Mouse (Mus musculus) layer of hippocampus, adult 6 months (tissue): ENCODE data around the gene Ugcg. TPM values are rescaled to one million over a fixed set of nuclear protein-coding genes. Genes with fewer than 3 reads are reported as not detected.

ENCODE experiments used
- long read RNA-seq, 2 experiments: library from polyadenylated mRNA; unstranded; transcript quantifications; one replicate each; pipeline ENCODE4 v2.0.0; 2019 to 2020
- polyA plus RNA-seq: library from polyadenylated mRNA; unstranded; fragments of <200 nt; fragmentation: Nextera tagmentation; gene quantifications from 2 replicates; pipeline ENCODE4 v1.2.3, GENCODE M21; 2021

Gene Ugcg
- polyA plus RNA-seq: 4.7 and 5.3 TPM in 2 replicates
- long read RNA-seq, experiment 1, full-length matches to known transcripts: 1 of 16 reads
- long read RNA-seq, experiment 1, partial matches to known transcripts: 0 of 16 reads
- long read RNA-seq, experiment 1, other reads (novel, unspliced or antisense): 15 of 16 reads
- long read RNA-seq, experiment 2, partial matches to known transcripts: 0 of 8 reads
- long read RNA-seq, experiment 2, other reads (novel, unspliced or antisense): 8 of 8 reads

DNA sequence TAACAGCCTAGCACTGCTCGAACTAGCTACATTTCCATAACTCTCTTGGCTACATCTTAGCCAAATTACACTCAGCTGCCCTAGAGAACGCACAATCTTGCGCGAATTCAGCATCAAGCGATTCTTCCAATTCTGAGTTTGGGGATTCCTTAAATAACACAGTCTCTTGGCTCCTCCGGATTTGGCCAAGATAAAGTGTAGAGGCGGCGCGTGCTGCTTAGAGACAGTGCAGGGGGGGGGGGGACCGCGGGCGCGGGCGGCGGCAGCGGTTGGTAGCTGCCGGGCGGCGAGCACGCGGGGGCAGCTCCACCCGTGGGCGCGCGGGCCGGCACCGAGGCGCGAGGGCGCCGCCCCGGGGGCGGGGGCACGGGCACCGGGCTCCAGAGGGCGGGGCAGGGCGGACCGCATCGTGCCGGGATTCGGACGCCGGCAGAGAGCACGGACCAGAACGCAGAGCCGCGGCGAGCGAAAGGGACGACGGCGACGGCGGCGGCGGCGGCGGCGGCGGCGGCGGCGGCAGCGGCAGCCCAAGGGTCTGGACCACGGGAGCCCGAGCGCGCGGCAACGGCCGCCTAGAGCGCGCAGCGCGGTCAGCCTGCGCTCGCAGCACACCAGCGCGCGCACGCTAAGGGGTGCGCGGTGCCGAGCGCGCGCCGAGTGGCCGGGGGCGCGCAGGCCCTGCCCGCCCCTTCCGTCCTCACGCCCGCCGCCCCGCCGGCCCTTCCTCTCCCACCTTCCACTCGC is at the start of gene Ugcg:
Gene Ugcg, plus strand, starts transcription at position 456 of the 744 bp plus-strand sequence.

Other genes with a start within 250 kb of the Ugcg start
- gene Zkscan16, start 245.6 kb upstream of the Ugcg start, polyA plus RNA-seq: 5.1 and 8.6 TPM in 2 replicates
- 2.3 and 2.8 TPM in 2 replicates for gene Ptgr1, start 202.1 kb upstream of the Ugcg start, polyA plus RNA-seq
- 3.0 and 3.7 TPM in 2 replicates for gene Dnajc25, start 194.2 kb upstream of the Ugcg start, polyA plus RNA-seq
- gene Gm20503, start 186.0 kb upstream of the Ugcg start, polyA plus RNA-seq: 1.0 and 1.9 TPM in 2 replicates
- 190 and 221 TPM in 2 replicates for gene Gng10, start 154.2 kb upstream of the Ugcg start, polyA plus RNA-seq
- not detected in 2 replicates for gene AI481877, start 50.3 kb upstream of the Ugcg start, polyA plus RNA-seq
- 1.3 and 1.9 TPM in 2 replicates for gene Susd1, start 249.4 kb downstream of the Ugcg start, polyA plus RNA-seq